Mouse (Mus musculus) embryonic facial prominence, embryonic 12.5 days (tissue): ENCODE results near the gene Gmds. TPM values are rescaled to one million over a fixed set of nuclear protein-coding genes. Genes with fewer than 3 reads are reported as not detected.

Experiments used
- ATAC-seq: fragments of 200-750 bp; cut with Nextera tagmentation; 2 replicates; pipeline ENCODE4 v1.8.0; 2017; ENCODE audit not compliant: insufficient number of reproducible peaks, insufficient read depth, low FRiP score, low TSS enrichment
- H3K27ac ChIP-seq: fragments of 300-500 bp; sonication (generic); 2 replicates; pipeline ENCODE4 v1.5.1; 2016; ENCODE audit warnings: mild to moderate bottlenecking
- H3K27me3 ChIP-seq: fragments of 300-500 bp; sonication (generic); 2 replicates; pipeline ENCODE4 v1.6.1; 2016; ENCODE audit warnings: mild to moderate bottlenecking, moderate library complexity
- H3K36me3 ChIP-seq: fragments of 300-500 bp; sonication (generic); 2 replicates; pipeline ENCODE4 v1.6.1; 2016; ENCODE audit warnings: mild to moderate bottlenecking
- H3K4me1 ChIP-seq: fragments of 300-500 bp; sonication (generic); 2 replicates; pipeline ENCODE4 v1.6.1; 2016
- H3K4me2 ChIP-seq: fragments of 300-500 bp; sonication (generic); replicated peaks from 2 replicates; pipeline ENCODE4 v1.6.1; 2016; ENCODE audit warnings: mild to moderate bottlenecking, moderate library complexity
- H3K4me3 ChIP-seq: fragments of 300-500 bp; sonication (generic); 2 replicates; pipeline ENCODE4 v1.5.1; 2016; ENCODE audit warnings: mild to moderate bottlenecking
- H3K9ac ChIP-seq: fragments of 300-500 bp; sonication (generic); 2 replicates; pipeline ENCODE4 v1.6.1; 2016; ENCODE audit warnings: mild to moderate bottlenecking, moderate library complexity
- H3K9me3 ChIP-seq: fragments of 300-500 bp; sonication (generic); 2 replicates; pipeline ENCODE4 v1.6.1; 2016; ENCODE audit warnings: mild to moderate bottlenecking, moderate library complexity
- WGBS: fragments of 180-500 bp; shearing (Covaris S2); methylation state at CpG from one replicate; pipeline ENCODE4 v1.1.7; 2016; 5-methylcytosine and 5-hydroxymethylcytosine counted together
- polyA plus RNA-seq: library from polyadenylated mRNA; unstranded; fragments of >200 nt; fragmentation: Nextera tagmentation; extraction: Ambion mirVana; gene quantifications from 2 replicates; pipeline ENCODE4 v1.2.1, GENCODE M21; 2016

Gene Gmds
- polyA plus RNA-seq, 1 experiment from 2014 or later: 47.4 TPM

DNA sequence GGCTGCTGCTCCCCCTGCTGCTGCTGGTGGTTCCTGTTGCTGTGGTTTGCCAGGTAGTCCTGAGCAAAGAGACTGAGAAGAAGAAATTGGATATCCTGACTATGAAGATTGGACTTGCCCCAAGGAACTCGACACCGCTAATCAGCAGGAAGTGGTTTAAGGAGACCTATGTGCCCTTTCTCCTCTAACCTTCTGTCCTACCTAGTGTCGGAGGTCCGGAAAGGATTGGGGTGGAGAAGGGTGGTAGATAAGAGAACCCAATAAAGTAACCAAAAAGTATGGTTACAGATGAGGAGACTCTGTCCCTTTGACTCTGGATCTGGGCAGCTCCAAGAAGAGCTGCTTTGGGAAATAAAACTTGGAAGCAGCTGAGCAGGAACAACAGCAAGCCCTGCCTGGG lies 86.3 kb downstream of the Gmds start:
- Histone ChIP-seq H3K27ac (no peak overlapping the region), H3K9ac (no peak overlapping the region), H3K4me3 (no peak overlapping the region), H3K36me3 (no peaks in the 10 kb centered on the region), H3K4me1 (no peaks in the 10 kb centered on the region), H3K9me3 (no peaks in the 10 kb centered on the region), H3K4me2 (no peak overlapping the region), H3K27me3 (no peaks in the 10 kb centered on the region)
- ATAC-seq: no peak
- 23% methylated on average over 4 of the region's 4 CpGs for WGBS

- 77% methylated on average over 4 of the region's 4 CpGs for WGBS
- ATAC-seq: no peak
- no peak overlapping the region for H3K9ac ChIP-seq
- no peaks in the 10 kb centered on the region for H3K27me3 ChIP-seq
- no peak overlapping the region for H3K27ac ChIP-seq
- H3K4me3 ChIP-seq: no peak overlapping the region
- no peaks in the 10 kb centered on the region for H3K36me3 ChIP-seq
- H3K4me1 ChIP-seq: no peaks in the 10 kb centered on the region
- no peak overlapping the region for H3K4me2 ChIP-seq
- no peaks in the 10 kb centered on the region for H3K9me3 ChIP-seq
Measured at GRCm38 (mm10) chr13:32242200-32242599, 96.3 kb downstream of the Gmds start.

- H3K27ac ChIP-seq: no peak overlapping the region
- WGBS: 54% methylated on average over 3 of the region's 3 CpGs
- peaks cover 4% of the 10 kb centered on the region; the same call in 1 of the 2 replicates for H3K4me1 ChIP-seq
- no peak overlapping the region for H3K4me3 ChIP-seq
- no peaks in the 10 kb centered on the region for H3K27me3 ChIP-seq
- H3K9ac ChIP-seq: no peak overlapping the region
- H3K36me3 ChIP-seq: no peaks in the 10 kb centered on the region
- no peaks in the 10 kb centered on the region for H3K9me3 ChIP-seq
- no peak for ATAC-seq
- no peak overlapping the region for H3K4me2 ChIP-seq
Measured at GRCm38 (mm10) chr13:32236269-32236678, 102.3 kb downstream of the Gmds start.

DNA sequence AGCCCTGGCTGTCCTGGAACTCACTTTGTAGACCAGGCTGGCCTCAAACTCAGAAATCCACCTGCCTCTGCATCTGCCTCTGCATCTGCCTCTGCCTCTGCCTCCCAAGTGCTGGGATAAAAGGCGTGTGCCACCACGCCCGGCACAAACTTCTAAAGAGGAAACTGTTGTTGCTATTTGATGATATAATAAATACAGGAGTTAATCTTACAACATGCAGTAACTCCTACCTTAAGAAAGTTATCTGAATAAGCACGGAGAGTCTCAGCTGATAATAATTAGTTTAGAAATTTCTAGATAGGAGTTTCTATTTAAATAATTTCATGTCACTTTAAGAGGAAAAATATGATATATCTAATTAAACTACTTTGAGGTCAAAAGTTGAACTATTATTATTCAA lies 103.5 kb downstream of the Gmds start:
- Histone ChIP-seq H3K36me3 (no peaks in the 10 kb centered on the region), H3K4me2 (no peak overlapping the region), H3K9ac (no peak overlapping the region), H3K27ac (no peak overlapping the region), H3K27me3 (no peaks in the 10 kb centered on the region), H3K4me1 (peaks cover 4% of the 10 kb centered on the region; the same call in 1 of the 2 replicates), H3K9me3 (no peaks in the 10 kb centered on the region), H3K4me3 (no peak overlapping the region)
- no peak for ATAC-seq
- WGBS: 86% methylated on average over 4 of the region's 4 CpGs

- ATAC-seq: no peak
- no peak overlapping the region for H3K4me3 ChIP-seq
- 75% methylated on average over 9 of the region's 9 CpGs for WGBS
Measured at GRCm38 (mm10) chr13:32234019-32234418, 104.5 kb downstream of the Gmds start.

GRCm38 (mm10) chr13:32232391-32232790 lies 106.1 kb downstream of the Gmds start:
- Histone ChIP-seq H3K27ac (no peak overlapping the region), H3K4me2 (no peak overlapping the region), H3K4me1 (peaks cover 4% of the 10 kb centered on the region; the same call in 1 of the 2 replicates), H3K36me3 (no peaks in the 10 kb centered on the region), H3K9me3 (no peaks in the 10 kb centered on the region), H3K9ac (no peak overlapping the region), H3K27me3 (no peaks in the 10 kb centered on the region), H3K4me3 (no peak overlapping the region)
- WGBS: 81% methylated on average over 5 of the region's 5 CpGs
- no peak for ATAC-seq

More at GRCm38 (mm10) chr13:32234019-32234418, 104.5 kb downstream of the Gmds start:
- Histone ChIP-seq H3K9me3 (no peaks in the 10 kb centered on the region), H3K27ac (no peak overlapping the region), H3K9ac (no peak overlapping the region), H3K36me3 (no peaks in the 10 kb centered on the region), H3K4me1 (peaks cover 4% of the 10 kb centered on the region; the same call in 1 of the 2 replicates), H3K4me2 (no peak overlapping the region), H3K27me3 (no peaks in the 10 kb centered on the region)

- Histone ChIP-seq H3K27me3 (no peaks in the 10 kb centered on the region), H3K4me2 (no peak overlapping the region), H3K4me3 (no peak overlapping the region), H3K36me3 (no peaks in the 10 kb centered on the region), H3K27ac (no peak overlapping the region), H3K4me1 (peaks cover 4% of the 10 kb centered on the region; the same call in 1 of the 2 replicates), H3K9ac (no peak overlapping the region), H3K9me3 (no peaks in the 10 kb centered on the region)
- no peak for ATAC-seq
- 85% methylated on average over 5 of the region's 5 CpGs for WGBS
Measured at GRCm38 (mm10) chr13:32231956-32232355, 106.6 kb downstream of the Gmds start.

DNA sequence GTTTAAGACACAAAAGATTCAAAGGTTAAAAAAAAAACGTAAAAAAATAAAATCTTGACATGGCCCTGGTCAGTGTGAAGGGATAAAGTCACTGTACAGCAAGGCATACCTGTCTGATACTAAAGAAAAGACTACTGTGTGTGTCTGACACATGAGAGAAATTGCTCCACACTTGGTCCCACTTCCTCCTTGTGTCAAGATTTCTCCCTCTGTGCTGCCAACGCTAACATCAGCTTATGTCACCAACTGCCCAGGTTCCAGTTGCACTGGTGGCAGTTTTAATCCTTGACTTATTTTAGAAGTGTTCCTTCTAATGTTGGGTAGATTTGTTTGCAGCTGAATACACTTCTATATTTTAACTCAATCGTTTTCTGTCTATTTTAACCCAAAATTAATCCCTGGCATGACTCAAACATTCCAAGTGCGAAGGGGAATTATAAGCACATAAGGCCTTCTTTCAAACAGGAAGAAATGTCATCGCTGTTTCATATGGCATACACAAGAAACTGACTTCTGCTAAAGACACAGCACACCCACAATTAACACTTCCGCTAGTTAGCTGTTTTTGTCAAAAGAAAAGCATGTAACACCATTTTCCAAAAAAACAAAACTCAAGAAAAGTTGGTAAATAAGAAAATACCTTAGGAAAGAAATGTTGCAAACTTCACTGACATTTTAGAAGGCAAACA lies 110.5 kb downstream of the Gmds start:
- no peak overlapping the region for H3K9ac ChIP-seq
- no peaks in the 10 kb centered on the region for H3K4me1 ChIP-seq
- no peak for ATAC-seq
- no peaks in the 10 kb centered on the region for H3K9me3 ChIP-seq
- H3K4me2 ChIP-seq: no peak overlapping the region
- WGBS: 76% methylated on average over 6 of the region's 6 CpGs
- no peak overlapping the region for H3K4me3 ChIP-seq
- no peak overlapping the region for H3K27ac ChIP-seq
- no peaks in the 10 kb centered on the region for H3K27me3 ChIP-seq
- no peaks in the 10 kb centered on the region for H3K36me3 ChIP-seq

- no peaks in the 10 kb centered on the region for H3K36me3 ChIP-seq
- H3K9me3 ChIP-seq: no peaks in the 10 kb centered on the region
- H3K9ac ChIP-seq: no peak overlapping the region
- H3K4me3 ChIP-seq: no peak overlapping the region
- H3K4me1 ChIP-seq: no peaks in the 10 kb centered on the region; the same call in 1 of the 2 replicates
- H3K27me3 ChIP-seq: no peaks in the 10 kb centered on the region
- ATAC-seq: no peak
- no peak overlapping the region for H3K27ac ChIP-seq
- WGBS: 73% methylated on average over 2 of the region's 2 CpGs
- no peak overlapping the region for H3K4me2 ChIP-seq
Measured at GRCm38 (mm10) chr13:32217647-32218046, 120.9 kb downstream of the Gmds start.

- 24% methylated on average over 9 of the region's 9 CpGs for WGBS
- no peaks in the 10 kb centered on the region for H3K9me3 ChIP-seq
- H3K4me2 ChIP-seq: no peak overlapping the region
- no peak for ATAC-seq
- no peak overlapping the region for H3K9ac ChIP-seq
- no peak overlapping the region for H3K27ac ChIP-seq
- H3K4me1 ChIP-seq: no peaks in the 10 kb centered on the region; the same call in 1 of the 2 replicates
- H3K27me3 ChIP-seq: no peaks in the 10 kb centered on the region
- no peak overlapping the region for H3K4me3 ChIP-seq
- no peaks in the 10 kb centered on the region for H3K36me3 ChIP-seq
Measured at GRCm38 (mm10) chr13:32213702-32214452, 124.7 kb downstream of the Gmds start.

GRCm38 (mm10) chr13:32212125-32212524 lies 126.4 kb downstream of the Gmds start:
- Histone ChIP-seq H3K27me3 (no peaks in the 10 kb centered on the region), H3K4me3 (no peak overlapping the region), H3K27ac (no peak overlapping the region), H3K36me3 (no peaks in the 10 kb centered on the region), H3K9me3 (no peaks in the 10 kb centered on the region), H3K9ac (no peak overlapping the region), H3K4me2 (no peak overlapping the region), H3K4me1 (no peaks in the 10 kb centered on the region; the same call in 1 of the 2 replicates)
- ATAC-seq: no peak
- WGBS: 49% methylated on average over 2 of the region's 2 CpGs
